Mouse (Mus musculus) lung, adult 2 months (tissue): ENCODE measurements around the gene Irf1. TPM values are rescaled to one million over a fixed set of nuclear protein-coding genes. Genes with fewer than 3 reads are reported as not detected.
A peak's percentile ranks its signal among the peaks of the same experiment; 100 is the strongest.

Experiments
- DNase-seq: peaks from one replicate; pipeline ENCODE4 v3.0.0; 2022
- H3K4me1 ChIP-seq: fragments of 200-500 bp; 2 replicates; pipeline ENCODE4 v1.6.1; 2011; ENCODE audit warnings: low read length; ENCODE audit not compliant: control insufficient read depth, insufficient read depth
- H3K4me3 ChIP-seq: fragments of 200-500 bp; replicated peaks from 2 replicates; pipeline ENCODE3; 2011; ENCODE audit warnings: low read depth, mild to moderate bottlenecking, control low read depth, low read length; ENCODE audit errors: extremely low read depth
- CTCF ChIP-seq: fragments of 200-500 bp; IDR thresholded peaks from 2 replicates; pipeline ENCODE4 v1.5.1; 2011; ENCODE audit warnings: mild to moderate bottlenecking, low read length, control low read depth; ENCODE audit not compliant: insufficient read depth
- POLR2A ChIP-seq: fragments of 200-500 bp; IDR thresholded peaks from 2 replicates; pipeline ENCODE4 v1.6.1; 2011; ENCODE audit warnings: low read depth, mild to moderate bottlenecking, control low read depth, low read length, borderline replicate concordance; ENCODE audit errors: extremely low read depth
- WGBS: fragments of 180-500 bp; shearing (Covaris S2); methylation state at CpG from one replicate; pipeline ENCODE4 v1.1.7; 2018; 5-methylcytosine and 5-hydroxymethylcytosine counted together
- polyA plus RNA-seq: library from polyadenylated mRNA; depleted of rRNA; stranded (reverse); fragments of >200 nt; gene quantifications from 2 replicates; pipeline ENCODE4 v1.2.3, GENCODE M21; 2012; rRNA removed

The Irf1 gene
- polyA plus RNA-seq: 130 and 190 TPM in 2 replicates

DNA sequence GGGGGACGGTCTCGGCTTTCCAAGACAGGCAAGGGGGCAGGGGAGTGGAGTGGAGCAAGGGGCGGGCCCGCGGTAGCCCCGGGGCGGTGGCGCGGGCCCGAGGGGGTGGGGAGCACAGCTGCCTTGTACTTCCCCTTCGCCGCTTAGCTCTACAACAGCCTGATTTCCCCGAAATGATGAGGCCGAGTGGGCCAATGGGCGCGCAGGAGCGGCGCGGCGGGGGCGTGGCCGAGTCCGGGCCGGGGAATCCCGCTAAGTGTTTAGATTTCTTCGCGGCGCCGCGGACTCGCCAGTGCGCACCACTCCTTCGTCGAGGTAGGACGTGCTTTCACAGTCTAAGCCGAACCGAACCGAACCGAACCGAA, at the start of gene Irf1:
Gene Irf1, plus strand, starts transcription at position 255 of the 365 bp plus-strand sequence.
- WGBS: under 1% methylated on average over 40 of the region's 40 CpGs
- Histone ChIP-seq H3K4me3 (peak within 1 kb of the TSS; percentile 96), H3K4me1 (peaks cover 30% of the 10 kb centered on the region)
- TF ChIP-seq POLR2A (peak; percentile 99), CTCF (no peak)
- DNase-seq: peak; percentile 94

GRCm38 (mm10) chr11:53720715-53721114, 49.1 kb upstream of the Irf1 start, which contains the start of gene Il5:
Gene Il5 (plus strand): TSS chr11:53720794.
- Histone ChIP-seq H3K4me1 (no peaks in the 10 kb centered on the region), H3K4me3 (no peak within 1 kb of the TSS)
- 74% methylated on average over 6 of the region's 6 CpGs for WGBS
- DNase-seq: no peak
- TF ChIP-seq CTCF (no peak), POLR2A (no peak)

DNA sequence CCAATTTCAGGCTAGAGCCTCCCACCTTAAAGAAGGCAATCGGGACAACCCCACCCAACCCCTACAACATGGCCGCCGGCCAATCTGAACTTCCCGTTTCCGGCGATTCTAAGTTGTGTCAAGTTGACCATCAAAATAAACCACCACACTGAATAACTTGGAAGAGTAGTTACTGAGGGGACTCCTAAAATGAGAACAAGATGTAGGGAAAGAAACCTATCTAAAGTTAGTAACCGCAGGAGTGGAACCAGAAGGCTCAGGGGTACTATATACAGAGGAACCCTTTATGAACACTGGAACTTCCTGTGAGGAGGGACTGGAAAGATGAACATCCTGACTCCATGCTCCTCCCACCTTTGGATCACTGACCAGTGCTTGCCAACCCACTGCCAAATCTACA, 38.4 kb upstream of the Irf1 start:
- DNase-seq: no peak
- TF ChIP-seq CTCF (no peak), POLR2A (no peak)
- 88% methylated on average over 7 of the region's 7 CpGs for WGBS
- Histone ChIP-seq H3K4me1 (no peaks in the 10 kb centered on the region), H3K4me3 (no peak overlapping the region)

DNA sequence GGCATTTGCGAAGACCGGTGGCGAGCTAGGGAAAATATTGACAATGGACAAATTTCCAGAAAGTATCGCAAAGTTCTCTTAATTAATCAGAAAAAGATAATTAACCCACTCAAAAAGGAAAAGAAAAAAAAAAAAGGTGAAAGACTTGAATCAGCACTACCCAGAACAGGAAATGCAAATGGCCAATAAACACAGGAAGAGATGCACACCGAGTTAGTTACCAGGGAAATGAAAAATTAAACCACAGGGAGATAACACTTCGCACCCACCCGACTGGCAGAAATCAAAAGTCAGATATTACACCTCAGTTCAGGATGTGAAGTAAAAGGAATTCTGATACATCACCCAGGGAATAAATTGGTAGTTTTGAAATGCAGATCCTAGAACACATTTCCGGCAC, 37.6 kb upstream of the Irf1 start:
- H3K4me3 ChIP-seq: no peak overlapping the region
- no peak for DNase-seq
- WGBS: 77% methylated on average over 8 of the region's 8 CpGs
- TF ChIP-seq POLR2A (no peak), CTCF (no peak)
- H3K4me1 ChIP-seq: no peaks in the 10 kb centered on the region

- DNase-seq: no peak
- Histone ChIP-seq H3K4me1 (no peaks in the 10 kb centered on the region), H3K4me3 (no peak overlapping the region)
- 87% methylated on average over 7 of the region's 7 CpGs for WGBS
- TF ChIP-seq CTCF: no peak
- no peak for TF ChIP-seq POLR2A
Measured at GRCm38 (mm10) chr11:53733824-53734223, 36.0 kb upstream of the Irf1 start.

GRCm38 (mm10) chr11:53734431-53734830, 35.4 kb upstream of the Irf1 start:
- DNase-seq: no peak
- 84% methylated on average over 2 of the region's 2 CpGs for WGBS
- Histone ChIP-seq H3K4me1 (no peaks in the 10 kb centered on the region), H3K4me3 (no peak overlapping the region)
- TF ChIP-seq CTCF (no peak), POLR2A (no peak)

DNA sequence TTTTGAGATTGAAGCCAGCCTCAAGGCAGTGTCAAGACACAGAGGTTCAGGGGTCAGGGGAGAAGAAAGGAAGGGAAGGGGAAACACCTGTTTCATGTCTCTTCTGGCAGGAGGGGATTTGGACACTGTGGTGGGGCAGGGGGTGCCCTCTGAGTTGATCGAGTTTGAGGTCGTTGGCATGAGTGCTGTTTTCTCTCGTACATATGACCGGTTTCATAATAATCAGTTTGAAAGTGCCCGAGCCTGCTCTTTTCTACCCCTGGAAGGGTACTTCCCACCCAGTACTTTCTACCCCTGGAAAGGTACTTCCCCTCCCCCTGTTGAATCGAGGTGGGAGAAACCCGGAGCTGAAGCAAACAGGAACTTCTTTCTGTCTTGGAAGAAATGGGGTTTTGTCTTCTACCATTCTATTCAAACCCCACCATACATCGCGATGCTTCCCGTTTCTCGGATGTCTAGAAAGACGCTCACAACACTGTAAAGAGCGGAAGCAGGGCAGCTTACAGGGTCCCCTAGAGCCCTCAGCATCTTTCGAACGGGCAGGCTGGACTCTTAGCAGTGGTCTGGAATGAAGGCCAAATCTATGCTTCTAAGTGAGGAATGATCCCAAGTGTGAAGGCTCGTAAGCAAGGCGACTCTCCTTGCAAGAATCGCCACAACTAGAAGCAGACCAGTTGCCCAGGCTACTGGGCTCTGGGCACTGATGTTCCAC, 34.7 kb upstream of the Irf1 start:
- H3K4me3 ChIP-seq: no peak overlapping the region
- no peaks in the 10 kb centered on the region for H3K4me1 ChIP-seq
- no peak for DNase-seq
- no peak for TF ChIP-seq POLR2A
- no peak for TF ChIP-seq CTCF
- 57% methylated on average over 18 of the region's 18 CpGs for WGBS

DNA sequence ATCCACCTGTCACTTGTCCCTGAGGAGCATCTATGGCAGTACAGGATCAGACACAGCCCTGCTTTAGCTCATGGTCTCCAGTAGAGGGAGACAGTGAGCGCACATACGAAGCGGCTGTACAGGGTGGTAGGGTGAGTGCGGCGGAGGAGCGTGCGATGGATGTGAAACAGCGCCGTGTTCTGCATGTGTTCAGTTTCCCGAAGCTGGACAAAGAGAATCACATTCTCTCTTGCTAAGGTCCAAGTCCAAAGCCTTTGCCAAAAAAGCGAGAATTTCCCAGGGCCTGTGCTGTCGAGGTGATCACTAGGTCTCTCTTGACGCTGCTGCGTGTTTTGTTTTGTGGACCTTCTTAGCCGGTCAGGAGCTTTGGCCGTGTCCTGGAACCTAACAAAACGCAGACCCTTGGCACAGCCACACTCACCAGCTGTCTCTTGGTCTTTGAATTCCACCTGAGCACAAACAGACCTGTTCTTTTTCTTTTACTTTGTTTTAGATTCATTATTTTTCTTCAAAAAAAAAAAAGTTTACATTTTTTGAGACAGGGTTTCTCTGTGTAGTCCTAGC, 34.0 kb upstream of the Irf1 start:
- H3K4me1 ChIP-seq: no peaks in the 10 kb centered on the region
- peak; percentile 87 for TF ChIP-seq CTCF
- TF ChIP-seq POLR2A: no peak
- peak; percentile 53 for DNase-seq
- H3K4me3 ChIP-seq: no peak overlapping the region
- WGBS: 16% methylated on average over 17 of the region's 17 CpGs

- TF ChIP-seq CTCF (peak; percentile 73), POLR2A (no peak)
- Histone ChIP-seq H3K4me3 (no peak overlapping the region), H3K4me1 (no peaks in the 10 kb centered on the region)
- WGBS: 44% methylated on average over 14 of the region's 14 CpGs
- peak; percentile 74 for DNase-seq
Measured at GRCm38 (mm10) chr11:53736771-53737572, 32.8 kb upstream of the Irf1 start.

GRCm38 (mm10) chr11:53737573-53737946, 32.3 kb upstream of the Irf1 start:
- DNase-seq: no peak
- 16% methylated on average over 6 of the region's 6 CpGs for WGBS
- Histone ChIP-seq H3K4me3 (no peak overlapping the region), H3K4me1 (no peaks in the 10 kb centered on the region; the same call in 1 of the 2 replicates)
- TF ChIP-seq CTCF: peak; percentile 46; the same call in 1 of the 2 replicates
- TF ChIP-seq POLR2A: no peak
